Mouse (Mus musculus): ENCODE data around the gene Gm4353. TPM values are rescaled to one million over a fixed set of nuclear protein-coding genes. Genes with fewer than 3 reads are reported as not detected.
A peak's percentile ranks its signal among the peaks of the same experiment; 100 is the strongest.

The Gm4353 gene
- total and polyA plus RNA-seq, 3 experiments: 5.1 to 7.8 (median 7.8) TPM

DNA sequence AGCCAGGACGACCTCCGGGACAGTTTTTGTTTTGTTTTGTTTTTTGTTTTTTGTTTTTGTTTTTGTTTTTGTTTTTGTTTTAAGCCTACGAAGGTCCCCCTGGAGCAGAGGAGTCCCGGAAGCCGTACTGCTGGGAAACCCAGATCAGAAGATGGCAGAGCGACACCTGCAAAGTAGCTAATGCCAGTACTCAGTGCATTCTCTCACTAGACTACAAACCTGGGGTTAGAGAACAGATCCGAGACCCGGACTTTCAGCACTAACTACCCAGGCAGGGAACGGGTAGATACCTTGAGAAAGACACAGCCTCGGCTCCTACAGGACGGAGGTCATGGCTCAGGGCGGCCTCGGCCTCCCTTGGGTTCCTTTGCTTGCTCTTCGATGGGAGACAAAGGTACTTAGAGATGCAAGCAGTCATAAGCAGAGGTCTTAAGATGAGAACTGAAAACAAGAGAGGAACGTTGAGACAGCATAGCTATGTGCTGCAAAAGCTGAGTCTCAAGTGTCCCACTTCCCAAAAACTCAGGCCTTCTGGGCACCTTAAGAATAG lies 43.9 kb downstream of the Gm4353 start:
- no peak for DNase-seq

DNA sequence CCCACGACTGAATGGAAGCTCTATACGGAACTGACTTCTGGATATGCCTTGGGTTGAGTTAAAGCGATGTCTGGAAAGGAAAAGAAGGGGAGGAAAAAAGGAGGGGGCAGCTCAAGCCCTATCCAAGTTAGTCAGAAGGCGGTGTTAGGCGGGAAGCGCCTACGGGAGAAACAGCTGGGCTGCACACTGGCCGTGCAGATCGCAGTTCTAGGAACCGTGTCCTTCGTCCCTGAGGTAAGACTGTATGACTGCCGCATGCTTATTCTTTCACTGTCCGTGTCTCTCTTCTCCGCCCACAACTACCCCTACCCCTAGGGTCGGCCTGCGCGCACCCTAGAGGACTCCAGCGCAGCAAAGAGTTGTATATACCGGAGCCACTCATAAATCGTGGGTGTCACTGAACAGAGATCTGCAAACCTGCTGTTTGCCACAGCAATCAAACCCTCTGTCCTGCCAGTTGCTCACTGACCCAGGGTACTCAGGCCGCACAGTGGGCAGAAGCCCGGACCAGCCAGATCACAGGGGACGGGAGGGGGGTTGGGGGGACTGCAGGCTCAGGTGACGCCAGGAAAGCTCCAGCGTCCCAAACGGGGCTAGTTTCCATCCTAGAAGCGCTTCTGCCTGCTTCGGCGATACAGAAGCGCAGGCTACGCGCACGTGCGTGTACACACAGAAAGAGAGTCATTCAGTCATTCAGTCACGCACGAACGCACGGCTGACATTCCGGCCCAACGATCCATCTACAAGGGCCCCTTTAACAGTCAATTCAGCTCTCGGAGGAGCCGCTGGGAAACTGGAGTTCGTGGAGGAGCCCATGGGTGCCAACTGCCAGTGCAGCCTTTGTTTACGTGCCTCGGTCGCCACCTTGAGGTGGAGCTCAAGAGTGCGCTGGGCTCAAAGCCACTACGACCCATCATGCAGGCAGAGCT lies 44.6 kb downstream of the Gm4353 start:
- peak; percentile 89 for DNase-seq

DNA sequence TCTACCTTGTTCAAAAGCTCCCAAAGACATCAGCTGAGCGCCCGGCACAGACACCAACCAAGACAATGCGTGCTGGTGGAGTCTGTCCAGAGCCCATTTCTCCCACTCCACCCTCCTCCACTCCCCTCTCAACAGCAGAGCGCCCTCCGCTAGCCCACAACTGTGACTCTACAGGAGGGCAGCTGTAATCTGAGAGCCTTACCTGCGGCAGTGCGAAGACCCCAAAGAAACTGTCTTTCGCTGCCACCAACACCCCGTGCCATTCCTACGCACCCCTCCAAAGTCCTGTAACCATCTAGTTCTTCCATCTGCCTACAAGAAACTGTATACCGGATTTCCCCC lies 45.3 kb downstream of the Gm4353 start, which contains the start of gene 1110004F10Rik:
Gene 1110004F10Rik (plus strand): TSS at position 202 of the 342 bp plus-strand sequence.
- no peak for DNase-seq

DNA sequence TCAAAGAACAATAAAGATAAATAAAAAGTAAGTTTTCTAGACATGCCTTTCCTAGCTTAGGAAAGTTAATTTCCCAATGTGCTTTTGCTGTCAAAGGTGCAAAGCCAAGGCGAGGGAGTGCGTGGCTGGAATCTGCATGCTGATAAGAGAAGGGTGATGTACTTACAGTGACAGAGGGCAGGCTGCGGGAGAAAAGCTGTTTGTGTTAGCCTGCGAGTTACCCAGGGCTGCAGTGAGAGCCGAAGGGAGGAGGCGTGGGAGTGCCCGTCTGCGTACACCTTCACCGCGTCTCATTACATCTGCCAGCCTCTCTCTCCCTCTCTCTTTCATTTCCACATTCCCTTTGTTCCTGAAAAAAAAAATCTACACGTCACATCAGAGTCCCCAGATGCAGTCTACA lies 45.9 kb downstream of the Gm4353 start, which contains the start of gene Sox6:
Gene Sox6 (minus strand): TSS at position 286 of the 400 bp plus-strand sequence.
- DNase-seq: peak; percentile 30

DNA sequence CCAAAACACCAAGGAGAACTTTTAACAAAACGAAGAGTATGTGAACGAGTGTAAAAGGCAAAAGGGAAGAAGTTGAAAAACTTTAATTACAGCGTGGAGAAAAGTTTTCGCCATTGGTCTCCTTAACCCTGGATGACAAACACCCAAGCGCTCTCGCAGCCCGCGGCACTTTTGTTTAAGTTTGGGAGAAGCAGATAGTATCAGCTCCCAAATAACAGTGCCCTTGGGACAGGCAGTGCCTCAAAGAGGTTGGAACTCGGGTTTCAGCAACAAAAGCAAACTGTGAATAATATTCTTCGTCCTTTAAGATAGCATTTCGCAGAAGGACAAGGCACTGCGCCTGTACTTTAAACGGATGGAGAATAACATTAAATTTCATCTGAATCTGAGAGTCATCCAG lies 46.4 kb downstream of the Gm4353 start:
- peak; percentile 10 for DNase-seq

DNA sequence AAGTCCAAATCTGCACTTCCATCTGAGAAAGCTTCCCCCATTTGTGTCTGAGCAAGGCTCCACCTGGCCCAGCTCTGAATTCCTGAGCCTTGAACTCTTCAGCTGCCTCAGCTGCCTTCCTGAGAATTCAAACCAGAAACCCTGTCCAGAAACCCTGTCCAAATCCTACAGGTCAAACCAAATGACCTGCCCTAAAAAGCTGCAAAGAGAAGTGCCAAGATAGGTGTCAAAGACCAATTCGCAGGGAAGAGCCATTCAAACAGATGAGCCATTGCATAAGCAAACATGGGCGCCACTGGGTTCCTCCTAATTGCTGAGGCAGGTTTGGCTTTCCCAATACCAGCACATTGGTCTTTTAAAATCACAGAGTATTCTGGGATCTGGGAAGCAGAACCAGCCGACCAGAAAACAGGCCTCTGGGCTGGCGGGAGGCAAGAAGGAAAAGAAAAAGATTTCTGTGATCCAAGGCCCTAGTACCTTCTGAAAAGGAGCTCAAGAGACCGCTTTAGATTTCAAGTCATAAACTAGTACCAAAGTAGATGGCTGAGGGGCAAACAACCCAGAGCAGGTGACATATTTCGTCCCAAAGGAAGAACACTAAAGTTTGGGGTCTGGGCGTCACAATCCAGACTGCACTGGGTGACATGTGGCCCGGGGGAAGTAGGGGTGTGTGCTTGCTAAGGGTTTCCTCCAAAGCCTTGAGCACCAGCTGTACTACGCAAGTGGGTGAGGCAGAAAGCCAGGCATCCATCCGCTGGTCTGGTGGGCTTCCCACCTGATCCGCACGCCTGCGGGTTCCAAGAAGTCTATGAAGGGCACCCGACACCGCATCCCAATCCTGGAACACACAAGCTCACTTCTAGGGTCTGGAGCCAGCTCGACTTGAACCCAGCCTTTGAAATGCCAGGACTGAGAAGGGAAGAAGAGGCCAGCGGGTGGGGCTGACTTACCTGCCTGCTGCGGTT lies 47.6 kb downstream of the Gm4353 start:
- DNase-seq: no peak

DNA sequence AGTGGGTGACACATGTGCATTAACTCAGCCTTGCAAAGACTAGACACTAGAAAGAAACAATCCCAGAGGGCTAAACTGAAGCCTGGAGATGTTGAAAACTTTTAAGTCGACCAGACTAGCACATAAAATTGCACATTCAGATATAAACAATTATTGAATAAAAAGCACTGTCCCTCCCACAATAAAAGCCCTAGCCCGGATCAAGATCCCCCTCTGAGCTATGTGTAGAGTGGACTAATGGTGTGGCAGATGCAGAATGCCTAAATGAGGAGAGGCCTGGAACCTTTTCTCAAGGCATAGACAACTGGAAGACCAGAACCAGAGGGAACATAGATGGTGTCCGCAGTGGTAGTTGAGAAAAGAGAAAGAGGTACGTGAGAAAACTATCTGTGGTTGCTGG lies 48.9 kb downstream of the Gm4353 start:
- DNase-seq: no peak

DNA sequence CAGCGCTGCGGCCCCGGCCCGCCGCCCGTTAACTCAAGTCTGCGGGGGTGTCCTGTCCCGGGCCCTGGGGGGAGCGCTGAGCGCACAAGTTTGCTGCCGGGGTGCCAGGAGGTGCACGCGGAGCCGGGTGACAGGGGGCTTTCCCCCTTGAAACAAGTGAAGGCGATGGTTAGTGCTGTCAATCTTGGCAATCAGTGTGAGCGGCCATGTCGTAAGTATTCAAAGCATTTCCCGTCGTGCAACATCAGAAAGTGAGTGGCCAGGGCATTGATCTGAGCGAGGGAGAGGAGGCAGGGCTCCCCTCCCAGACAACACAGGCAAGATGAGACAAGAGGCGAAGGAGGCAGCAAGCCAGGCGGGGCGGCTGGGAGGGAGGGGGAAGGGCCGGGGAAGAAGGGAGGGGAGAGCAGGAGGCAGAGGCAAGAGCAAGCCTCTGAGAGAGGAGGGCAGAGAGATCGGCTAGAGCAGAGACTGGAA lies 50.1 kb downstream of the Gm4353 start:
- DNase-seq: peak; percentile 71

DNA sequence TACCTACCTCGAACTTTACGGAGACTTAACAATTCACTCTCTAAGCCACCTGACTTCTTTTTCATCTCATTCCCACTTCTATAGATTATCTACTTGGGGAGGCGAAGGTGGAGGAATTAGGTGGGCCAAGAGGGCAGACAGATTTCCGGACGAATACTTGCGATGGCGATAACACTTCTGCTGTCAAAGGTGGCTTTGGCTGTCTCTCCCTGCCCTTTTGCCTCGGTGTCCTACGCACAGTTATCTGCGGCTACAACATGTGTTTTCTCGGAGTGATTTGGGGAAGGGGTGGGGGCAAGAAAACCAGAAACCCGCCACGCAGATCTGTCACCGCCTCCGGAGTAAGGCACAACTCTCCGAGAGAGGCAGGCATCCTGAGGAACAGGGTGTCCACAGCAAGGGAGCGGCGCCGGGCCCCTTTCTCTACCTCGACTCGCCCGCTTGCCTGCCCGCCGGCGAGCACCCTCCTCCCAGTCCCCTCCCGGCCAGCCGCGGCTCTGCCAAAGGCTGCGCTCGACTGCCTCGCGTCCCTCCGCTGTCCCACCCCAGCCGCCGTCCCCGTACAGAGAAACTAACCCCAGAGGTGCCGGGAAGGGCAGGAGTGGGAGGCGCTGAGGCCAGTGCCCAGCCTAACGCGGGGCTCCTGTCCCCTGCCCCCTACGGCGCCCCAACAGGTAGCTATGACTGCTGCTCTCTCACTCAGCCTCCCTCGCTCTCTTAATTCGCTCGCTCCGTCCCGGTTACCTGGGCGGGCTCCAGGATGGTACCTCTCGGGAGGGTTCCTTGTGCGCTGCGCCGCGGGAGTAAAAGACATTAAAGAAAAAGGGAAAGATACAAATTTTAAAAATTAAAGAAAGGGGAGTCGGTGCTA lies 50.8 kb downstream of the Gm4353 start:
- DNase-seq: peak; percentile 79

Other genes starting within 250 kb of the Gm4353 start
- gene Sox6, start 45.8 kb downstream of the Gm4353 start, total RNA-seq (2021): 10 to 100 TPM; 22.1 to 22.7 TPM
- 3.7 and 4.4 TPM in 2 replicates for gene Sox6, start 45.8 kb downstream of the Gm4353 start, polyA plus RNA-seq (2012; rRNA removed)
- gene 1110004F10Rik, start 45.2 kb downstream of the Gm4353 start, total RNA-seq (2021): 100 to 1,000 TPM in 1 of 2 experiments, 10 to 100 TPM in 1; 92.1 to 123 TPM
- gene 1110004F10Rik, start 45.2 kb downstream of the Gm4353 start, polyA plus RNA-seq (2012; rRNA removed): 25.7 and 26.8 TPM in 2 replicates
- gene Plekha7, start 223.7 kb upstream of the Gm4353 start, total RNA-seq (2021): 10 to 100 TPM; 10.2 to 22.1 TPM
- 16.7 and 20.7 TPM in 2 replicates for gene Plekha7, start 223.7 kb upstream of the Gm4353 start, polyA plus RNA-seq (2012; rRNA removed)
- 100 to 1,000 TPM; 360 to 462 TPM for gene Rps13, start 249.6 kb upstream of the Gm4353 start, total RNA-seq (2021)
- gene Rps13, start 249.6 kb upstream of the Gm4353 start, polyA plus RNA-seq (2012; rRNA removed): 52.8 and 81.0 TPM in 2 replicates

All from adrenal gland, adult 2 months (tissue).